Mouse (Mus musculus): ENCODE results near the gene Jmjd8.

DNA sequence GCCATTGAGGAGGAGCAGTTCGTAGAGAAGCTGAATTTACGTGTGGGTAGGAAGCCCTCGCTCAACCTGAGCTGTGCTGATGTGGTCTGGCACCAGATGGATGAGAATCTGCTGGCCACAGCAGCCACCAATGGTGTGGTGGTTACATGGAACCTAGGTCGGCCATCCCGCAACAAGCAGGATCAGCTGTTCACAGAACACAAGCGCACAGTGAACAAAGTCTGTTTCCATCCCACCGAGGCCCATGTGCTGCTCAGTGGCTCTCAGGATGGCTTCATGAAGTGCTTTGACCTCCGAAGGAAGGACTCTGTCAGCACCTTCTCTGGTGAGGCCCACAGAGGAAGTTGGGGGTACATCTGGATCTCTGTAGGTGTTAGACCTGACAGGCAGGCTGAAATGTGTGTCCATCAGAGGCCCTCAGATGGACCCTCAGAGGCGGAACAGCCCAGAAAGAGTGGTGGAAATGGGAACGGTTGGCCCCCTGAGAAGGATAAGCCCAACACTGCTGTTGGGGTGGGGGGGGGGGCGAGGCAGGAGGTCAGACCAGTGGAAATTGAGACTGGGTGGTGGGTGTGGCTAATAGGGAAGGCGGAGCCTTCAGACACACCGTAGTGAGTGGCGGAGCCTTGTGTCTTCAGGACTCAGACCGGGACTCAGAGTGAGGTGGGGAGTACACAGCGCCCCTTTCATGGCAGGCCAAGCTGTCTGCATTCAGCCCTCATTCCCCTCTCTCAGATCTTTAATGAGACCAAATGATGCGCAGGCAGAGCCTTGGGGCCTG lies 4.1 kb upstream of the Jmjd8 start:
- TF ChIP-seq POLR2A (IDR thresholded peaks at IDR 0.05; ENCODE audit: insufficient read depth, low read depth, low read length) (no peak), EP300 (IDR thresholded peaks at IDR 0.05; ENCODE audit: insufficient read depth, low read depth, low read length) (no peak), CTCF (IDR thresholded peaks at IDR 0.05) (no peak)

Data from heart, adult 2 months (tissue).